Mouse (Mus musculus): ENCODE data around the gene Fam20c.

Gene Fam20c

GRCm38 (mm10) chr5:138820717-138821332 is 66.5 kb downstream of the Fam20c start:
- peak; percentile 19 for DNase-seq

- DNase-seq, result no peak
Observed at GRCm38 (mm10) chr5:138825090-138825489, 70.8 kb downstream of the Fam20c start.

- DNase-seq, result no peak
Observed at GRCm38 (mm10) chr5:138833406-138833805, 79.1 kb downstream of the Fam20c start.

DNA sequence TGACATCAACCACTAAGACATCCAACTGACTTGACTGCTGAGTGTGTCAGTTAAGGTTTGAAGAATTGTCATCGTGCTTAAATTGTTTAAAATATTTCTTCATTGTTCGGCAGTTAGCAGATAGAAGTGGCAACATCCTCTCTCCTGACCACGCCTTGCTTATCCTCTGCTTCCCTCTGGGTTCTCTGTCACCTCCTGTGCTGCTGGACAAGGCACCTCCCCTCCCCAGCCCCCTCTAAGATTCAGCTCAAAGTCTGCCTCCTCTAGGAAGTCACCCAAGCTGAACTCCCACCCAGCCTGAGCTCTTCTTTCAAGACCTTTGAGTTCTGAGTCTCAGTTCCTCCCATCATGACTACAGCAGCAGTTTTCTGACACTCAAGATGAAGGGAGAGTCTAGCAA is 80.6 kb downstream of the Fam20c start:
- DNase-seq, result no peak

DNA sequence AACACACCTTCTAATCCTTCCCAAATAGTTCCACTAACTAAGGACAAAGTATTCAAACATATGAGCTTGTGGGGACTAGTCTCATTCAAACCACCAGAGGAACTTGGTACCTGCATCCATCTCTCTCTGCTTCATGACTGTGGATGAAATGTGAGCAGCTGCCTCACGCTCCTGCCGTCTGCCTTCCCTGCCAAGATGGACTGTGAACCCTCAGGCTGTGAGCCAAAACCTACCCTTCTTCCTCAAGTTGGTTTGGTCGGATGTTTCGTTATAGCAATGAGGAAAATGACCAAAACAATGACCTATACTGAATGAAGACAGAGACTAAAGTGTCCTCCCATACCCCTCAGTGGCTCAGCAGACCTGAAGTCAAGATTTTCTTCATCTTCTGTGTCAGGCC is 86.7 kb downstream of the Fam20c start:
- DNase-seq, result no peak

DNA sequence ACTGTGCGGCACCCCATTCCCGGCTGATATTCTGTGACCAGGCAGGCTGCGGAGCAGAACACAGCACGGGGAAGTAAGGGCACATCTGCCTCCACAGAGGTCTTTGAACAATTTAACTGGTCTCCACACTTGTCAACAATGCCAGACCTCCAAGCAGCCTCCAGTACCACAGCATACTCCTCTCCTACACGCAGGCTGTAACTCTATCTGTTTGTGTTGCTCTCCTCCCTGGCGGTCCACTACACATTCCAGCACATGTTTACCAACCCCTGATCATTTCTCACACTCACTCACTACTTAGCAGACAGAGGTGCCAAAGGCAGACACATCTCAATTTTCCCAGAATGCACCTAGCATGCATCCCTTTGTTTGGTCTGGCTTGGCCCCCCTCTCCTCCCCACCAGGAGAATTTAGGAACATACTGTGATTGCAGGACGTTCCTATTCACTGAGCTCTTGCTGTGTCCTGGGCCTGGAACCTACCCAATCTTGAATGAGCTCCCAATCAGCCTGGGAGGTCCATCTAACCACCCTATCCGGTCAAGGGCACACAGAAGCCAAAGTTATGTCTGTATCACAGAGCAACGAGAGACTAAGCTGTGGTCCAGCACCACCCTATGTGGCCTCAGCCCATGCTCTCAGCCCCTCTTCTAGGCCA is 89.0 kb downstream of the Fam20c start:
- DNase-seq, result no peak

GRCm38 (mm10) chr5:138846506-138846905 is 92.2 kb downstream of the Fam20c start:
- DNase-seq, result no peak

- peak; percentile 90 for DNase-seq
Observed at GRCm38 (mm10) chr5:138848102-138848501, 93.8 kb downstream of the Fam20c start.

DNA sequence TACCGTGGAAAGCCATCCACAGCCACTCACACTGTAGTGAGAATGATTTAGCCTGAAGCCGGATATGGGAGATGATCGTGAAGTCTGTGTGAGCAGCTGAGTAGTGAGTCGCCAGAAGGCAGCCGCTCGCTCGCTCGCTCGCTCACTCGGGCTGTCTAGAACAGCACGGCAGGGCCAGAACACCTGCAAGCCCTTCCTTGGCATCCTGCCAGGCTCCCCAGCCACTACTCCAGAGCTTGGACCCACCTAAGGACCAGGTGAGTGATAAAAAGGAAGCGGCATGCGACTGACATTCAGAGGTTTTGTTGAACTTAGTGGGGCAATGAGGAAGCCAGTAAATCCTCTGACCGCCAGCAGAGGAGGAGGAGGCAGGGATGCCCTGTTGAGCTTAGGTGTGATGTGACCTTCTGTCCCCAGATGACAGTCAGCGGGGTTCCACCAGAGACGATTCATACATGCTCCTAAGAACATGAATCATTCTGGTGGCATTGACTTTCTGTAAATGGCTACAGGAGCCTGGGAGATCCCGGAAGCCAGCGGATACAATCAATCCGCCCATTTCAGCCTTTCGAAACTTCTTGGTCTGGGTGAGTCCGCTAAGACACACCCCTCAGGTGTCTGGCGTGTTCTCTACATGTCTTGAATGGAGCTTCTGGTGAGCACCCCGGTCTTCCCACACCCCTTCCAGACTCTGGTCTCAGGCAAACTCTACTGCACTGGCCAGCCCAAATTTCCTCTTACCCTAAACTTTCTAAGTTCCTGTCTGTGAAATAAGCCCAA is 95.6 kb downstream of the Fam20c start:
- peak; percentile 17 for DNase-seq

- no peak for DNase-seq
Observed at GRCm38 (mm10) chr5:138850462-138850844, 96.1 kb downstream of the Fam20c start.

DNA sequence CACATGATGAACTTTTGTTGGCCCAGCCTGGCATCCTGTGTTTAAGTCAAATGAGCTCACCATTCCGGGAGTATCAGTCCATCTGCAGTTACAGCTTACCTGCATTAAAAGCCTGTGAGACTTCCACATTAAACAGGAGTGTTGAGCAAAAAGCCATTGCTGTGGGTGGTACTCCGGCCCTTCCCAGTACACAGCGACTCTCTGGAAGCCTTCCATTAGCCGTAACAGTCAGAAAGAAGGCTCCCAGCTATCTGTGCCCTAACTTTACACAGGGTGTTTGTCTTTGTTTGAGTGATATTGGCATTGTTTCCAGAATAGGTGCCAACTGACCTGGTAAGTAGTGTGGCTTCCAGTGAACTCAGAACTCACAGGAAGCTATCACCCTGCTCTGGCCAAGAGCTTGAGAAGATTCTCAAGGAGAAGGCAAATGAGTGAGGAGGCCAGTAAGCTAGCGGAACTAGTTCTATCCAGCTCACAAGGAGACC is 97.0 kb downstream of the Fam20c start:
- no peak for DNase-seq

- DNase-seq, result no peak
Observed at GRCm38 (mm10) chr5:138852151-138852550, 97.8 kb downstream of the Fam20c start.

GRCm38 (mm10) chr5:138853349-138853748 is 99.0 kb downstream of the Fam20c start:
- DNase-seq, result no peak

GRCm38 (mm10) chr5:138857010-138857617 is 102.8 kb downstream of the Fam20c start:
- DNase-seq, result peak; percentile 70

- DNase-seq, result peak; percentile 28
Observed at GRCm38 (mm10) chr5:138857811-138858251, 103.5 kb downstream of the Fam20c start.

Measured in retina, postnatal 1 day (tissue).